In genomic region chr14:24748497-24748862, GRCm38 (mm10) we compare ENCODE assay signal across 15 mouse cellular contexts.
DNase-seq lines count a peak whose midpoint lies in the region; ATAC-seq lines count a peak whose summit lies in the region.
"Had no signal": no experiment of that assay in that cellular context is flagged by ENCODE, and none has a peak within 500 bp of the region (broad histone marks: within the 10 kb centered on the region; RNA-seq: fewer than 3 reads in every experiment).

No protein-coding gene starts in this region.

- peaks cover 34% of the 10 kb centered on the region for H3K4me1 ChIP-seq in forebrain, embryonic 12.5 days
- 0 out of 2 replicates have a peak, but pooled peaks cover 2% of the 10 kb centered on the region for H3K4me1 ChIP-seq in forebrain, embryonic 11.5 days (replicated peaks; ENCODE audit: control insufficient read depth, insufficient read depth, low read length)
- H3K4me1 ChIP-seq in hindbrain, embryonic 10.5 days (replicated peaks), result peaks cover 13% of the 10 kb centered on the region
- H3K4me1 ChIP-seq in hindbrain, embryonic 14.5 days (replicated peaks; ENCODE audit: control insufficient read depth, insufficient read depth, low read length), result peaks cover 22% of the 10 kb centered on the region
- H3K4me1 ChIP-seq in midbrain, embryonic 10.5 days, result peaks cover 19% of the 10 kb centered on the region
- H3K4me1 ChIP-seq in midbrain, embryonic 14.5 days (ENCODE audit: control insufficient read depth, insufficient read depth, low read length), result no peaks in the 10 kb centered on the region
- peaks cover 9% of the 10 kb centered on the region for H3K4me1 ChIP-seq in midbrain, embryonic 16.5 days (ENCODE audit: control insufficient read depth, insufficient read depth, low read length)

- 0 out of 2 replicates have a peak overlapping the region, but pooled peaks have one; percentile 3 for H3K27ac ChIP-seq in forebrain, embryonic 12.5 days
- H3K27ac ChIP-seq in forebrain, embryonic 11.5 days (ENCODE audit: low read depth, low read length), result no peak overlapping the region
- H3K27ac ChIP-seq in hindbrain, embryonic 10.5 days, result 0 out of 2 replicates have a peak overlapping the region, but pooled peaks have one; percentile 14
- H3K27ac ChIP-seq in hindbrain, embryonic 14.5 days, result no peak overlapping the region
- 0 out of 2 replicates have a peak overlapping the region, but pooled peaks have one; percentile 28 for H3K27ac ChIP-seq in midbrain, embryonic 10.5 days (replicated peaks)
- H3K27ac ChIP-seq in midbrain, embryonic 14.5 days (replicated peaks; ENCODE audit: low read depth, low read length), result no peak overlapping the region
- H3K27ac ChIP-seq in midbrain, embryonic 16.5 days (ENCODE audit: low read length), result no peak overlapping the region

- no peaks in the 10 kb centered on the region for H3K27me3 ChIP-seq in forebrain, embryonic 12.5 days
- no peaks in the 10 kb centered on the region for H3K27me3 ChIP-seq in forebrain, embryonic 11.5 days (ENCODE audit: control insufficient read depth, insufficient read depth, low read length)
- H3K27me3 ChIP-seq in hindbrain, embryonic 10.5 days (ENCODE audit: insufficient read depth, poor library complexity, severe bottlenecking), result no peaks in the 10 kb centered on the region
- no peaks in the 10 kb centered on the region for H3K27me3 ChIP-seq in hindbrain, embryonic 14.5 days (ENCODE audit: control insufficient read depth, insufficient read depth, low read length)
- no peaks in the 10 kb centered on the region for H3K27me3 ChIP-seq in midbrain, embryonic 10.5 days (ENCODE audit: low read depth, poor library complexity, severe bottlenecking)
- H3K27me3 ChIP-seq in midbrain, embryonic 14.5 days (ENCODE audit: control insufficient read depth, insufficient read depth, low read length), result no peaks in the 10 kb centered on the region
- no peaks in the 10 kb centered on the region for H3K27me3 ChIP-seq in midbrain, embryonic 16.5 days (ENCODE audit: control insufficient read depth, insufficient read depth, low read depth, low read length)
- H3K27me3 ChIP-seq: embryonic facial prominence, embryonic 15.5 days; forebrain, embryonic 13.5 days; limb, embryonic 12.5 days had no signal

- no peak overlapping the region for H3K4me2 ChIP-seq in forebrain, embryonic 12.5 days
- no peak overlapping the region for H3K4me2 ChIP-seq in forebrain, embryonic 11.5 days (ENCODE audit: low read depth, low read length, severe bottlenecking)
- no peak overlapping the region for H3K4me2 ChIP-seq in hindbrain, embryonic 14.5 days (replicated peaks)
- no peak overlapping the region for H3K4me2 ChIP-seq in midbrain, embryonic 14.5 days (ENCODE audit: low read length)
- H3K4me2 ChIP-seq in midbrain, embryonic 16.5 days (ENCODE audit: low read length), result no peak overlapping the region
- H3K4me2 ChIP-seq: embryonic facial prominence, embryonic 15.5 days; forebrain, embryonic 13.5 days had no signal

- H3K4me3 ChIP-seq in forebrain, embryonic 12.5 days (replicated peaks), result no peak overlapping the region
- H3K4me3 ChIP-seq in forebrain, embryonic 11.5 days (ENCODE audit: low read depth, low read length), result no peak overlapping the region
- H3K4me3 ChIP-seq in hindbrain, embryonic 10.5 days, result no peak overlapping the region
- H3K4me3 ChIP-seq in hindbrain, embryonic 14.5 days (replicated peaks; ENCODE audit: low read length), result no peak overlapping the region
- H3K4me3 ChIP-seq in midbrain, embryonic 10.5 days, result no peak overlapping the region
- no peak overlapping the region for H3K4me3 ChIP-seq in midbrain, embryonic 14.5 days (replicated peaks; ENCODE audit: low read depth, low read length)
- no peak overlapping the region for H3K4me3 ChIP-seq in midbrain, embryonic 16.5 days (ENCODE audit: low read depth, low read length)
- H3K4me3 ChIP-seq: embryonic facial prominence, embryonic 15.5 days; forebrain, embryonic 13.5 days; limb, embryonic 12.5 days had no signal

- H3K9me3 ChIP-seq in forebrain, embryonic 12.5 days, result no peaks in the 10 kb centered on the region
- no peaks in the 10 kb centered on the region for H3K9me3 ChIP-seq in forebrain, embryonic 11.5 days (ENCODE audit: control insufficient read depth, low read length)
- H3K9me3 ChIP-seq in hindbrain, embryonic 10.5 days, result no peaks in the 10 kb centered on the region
- no peaks in the 10 kb centered on the region for H3K9me3 ChIP-seq in hindbrain, embryonic 14.5 days (ENCODE audit: control insufficient read depth, low read length)
- no peaks in the 10 kb centered on the region for H3K9me3 ChIP-seq in midbrain, embryonic 10.5 days (replicated peaks)
- H3K9me3 ChIP-seq in midbrain, embryonic 14.5 days (ENCODE audit: control insufficient read depth, low read length), result no peaks in the 10 kb centered on the region
- H3K9me3 ChIP-seq in midbrain, embryonic 16.5 days (replicated peaks; ENCODE audit: control insufficient read depth, low read length, poor library complexity, severe bottlenecking), result no peaks in the 10 kb centered on the region
- H3K9me3 ChIP-seq: embryonic facial prominence, embryonic 15.5 days; forebrain, embryonic 13.5 days; limb, embryonic 12.5 days had no signal

- WGBS in forebrain, embryonic 12.5 days, result 88% methylated on average over 2 of the region's 2 CpGs
- 96% methylated on average over 2 of the region's 2 CpGs for WGBS in forebrain, embryonic 11.5 days
- WGBS in hindbrain, embryonic 10.5 days, result 82% methylated on average over 2 of the region's 2 CpGs
- WGBS in hindbrain, embryonic 14.5 days, result 85% methylated on average over 2 of the region's 2 CpGs
- 92% methylated on average over 2 of the region's 2 CpGs for WGBS in midbrain, embryonic 10.5 days
- 88% methylated on average over 2 of the region's 2 CpGs for WGBS in midbrain, embryonic 14.5 days
- 88% methylated on average over 2 of the region's 2 CpGs for WGBS in midbrain, embryonic 16.5 days

- DNase-seq in forebrain, embryonic 11.5 days (ENCODE audit: low spot score), result no peak
- DNase-seq in hindbrain, embryonic 10.5 days (ENCODE audit: low spot score), result no peak
- no peak for DNase-seq in hindbrain, embryonic 14.5 days (ENCODE audit: low spot score)
- DNase-seq in midbrain, embryonic 10.5 days (ENCODE audit: low spot score), result no peak
- DNase-seq in midbrain, embryonic 14.5 days, result no peak
- no peak for DNase-seq in frontal cortex, postnatal 36 days (ENCODE audit: low spot score in 2 of 2)
- DNase-seq: cerebellum, adult 18-20 months; retina, postnatal 1 day; thymus, postnatal 14 days had no signal

- H3K36me3 ChIP-seq in forebrain, embryonic 12.5 days (replicated peaks), result no peaks in the 10 kb centered on the region
- no peaks in the 10 kb centered on the region for H3K36me3 ChIP-seq in forebrain, embryonic 11.5 days (ENCODE audit: control insufficient read depth, insufficient read depth, low read length)
- no peaks in the 10 kb centered on the region for H3K36me3 ChIP-seq in hindbrain, embryonic 10.5 days
- H3K36me3 ChIP-seq in hindbrain, embryonic 14.5 days (replicated peaks; ENCODE audit: control insufficient read depth, insufficient read depth), result no peaks in the 10 kb centered on the region
- no peaks in the 10 kb centered on the region for H3K36me3 ChIP-seq in midbrain, embryonic 10.5 days
- no peaks in the 10 kb centered on the region for H3K36me3 ChIP-seq in midbrain, embryonic 14.5 days (ENCODE audit: control insufficient read depth, insufficient read depth, low read length)
- H3K36me3 ChIP-seq in midbrain, embryonic 16.5 days (ENCODE audit: control insufficient read depth, insufficient read depth, low read length), result no peaks in the 10 kb centered on the region
- H3K36me3 ChIP-seq: embryonic facial prominence, embryonic 15.5 days; limb, embryonic 12.5 days had no signal

- no peak overlapping the region for H3K9ac ChIP-seq in forebrain, embryonic 12.5 days
- H3K9ac ChIP-seq in forebrain, embryonic 11.5 days (ENCODE audit: low read length), result no peak overlapping the region
- H3K9ac ChIP-seq in hindbrain, embryonic 14.5 days, result no peak overlapping the region
- H3K9ac ChIP-seq in midbrain, embryonic 14.5 days (replicated peaks; ENCODE audit: low read length), result no peak overlapping the region
- H3K9ac ChIP-seq in midbrain, embryonic 16.5 days (ENCODE audit: low read depth, low read length), result no peak overlapping the region
- H3K9ac ChIP-seq: embryonic facial prominence, embryonic 15.5 days; forebrain, embryonic 13.5 days had no signal

- no peak for ATAC-seq in forebrain, embryonic 12.5 days (ENCODE audit: low FRiP score)
- no peak for ATAC-seq in forebrain, embryonic 11.5 days (replicated peaks; ENCODE audit: low FRiP score)
- ATAC-seq in hindbrain, embryonic 14.5 days (ENCODE audit: low FRiP score), result no peak
- no peak for ATAC-seq in midbrain, embryonic 14.5 days (ENCODE audit: low FRiP score, low TSS enrichment)
- ATAC-seq in midbrain, embryonic 16.5 days, result no peak
- ATAC-seq: forebrain, embryonic 13.5 days; inflammation-experienced regulatory T-cells, adult 6 months had no signal

Comparison
In these comparisons a context has a peak if more than half of its experiments do, and no peak if none do; other contexts are left out.
1. H3K27ac ChIP-seq: peak in forebrain, embryonic 12.5 days (single experiment), hindbrain, embryonic 10.5 days (single experiment) and midbrain, embryonic 10.5 days (single experiment); none in forebrain, embryonic 11.5 days (single experiment), hindbrain, embryonic 14.5 days (single experiment), midbrain, embryonic 14.5 days (single experiment) and midbrain, embryonic 16.5 days (single experiment).